Mouse (Mus musculus) heart, postnatal 25 days (tissue): ENCODE measurements around the gene Slc22a20. TPM values are rescaled to one million over a fixed set of nuclear protein-coding genes. Genes with fewer than 3 reads are reported as not detected.

Source experiments
- DNase-seq: peaks from one replicate; pipeline ENCODE4 v3.0.0; 2022; ENCODE audit warnings: low spot score
- intact Hi-C: fragments of 180-260 bp; cut with DNase I; formaldehyde crosslinking; loops from one replicate; pipeline ENCODE4 v1.15.1; 2025
- total RNA-seq, 2 experiments: library from RNA; stranded (reverse); gene quantifications; 2 replicates each; pipeline ENCODE4 v1.2.3; 2021

The Slc22a20 gene
- total RNA-seq = not detected

- no peak for DNase-seq
- intact Hi-C loops = no loop called here
Measured at GRCm38 (mm10) chr19:5986043-5986442, at the start of gene Slc22a20. Gene Slc22a20 (minus strand): TSS chr19:5986143.

GRCm38 (mm10) chr19:6030520-6031280 is 44.8 kb upstream of the Slc22a20 start:
- DNase-seq = no peak
- intact Hi-C loops = no loop called here

- intact Hi-C loops = no loop called here
Measured at GRCm38 (mm10) chr19:6029426-6029825, 43.5 kb upstream of the Slc22a20 start.

GRCm38 (mm10) chr19:6028991-6029390 is 43.0 kb upstream of the Slc22a20 start:
- intact Hi-C loops = no loop called here

More at GRCm38 (mm10) chr19:6029426-6029825, 43.5 kb upstream of the Slc22a20 start:
- DNase-seq = no peak

GRCm38 (mm10) chr19:6023930-6024329 is 38.0 kb upstream of the Slc22a20 start:
- DNase-seq = no peak
- intact Hi-C loops = no loop called here

More at GRCm38 (mm10) chr19:6028991-6029390, 43.0 kb upstream of the Slc22a20 start:
- no peak for DNase-seq

GRCm38 (mm10) chr19:6023059-6023458 is 37.1 kb upstream of the Slc22a20 start:
- no peak for DNase-seq
- intact Hi-C loops = no loop called here

GRCm38 (mm10) chr19:6020276-6020675 is 34.3 kb upstream of the Slc22a20 start:
- no peak for DNase-seq
- intact Hi-C loops = no loop called here

- DNase-seq = peak; percentile 55
- intact Hi-C loops = loop anchor here (2.0 to 5.0 kb wide), 2 partner anchors 26 to 96 kb away; partner anchors contain the start of gene Cdc42ep2
Measured at GRCm38 (mm10) chr19:6018142-6019089, 32.5 kb upstream of the Slc22a20 start.

- intact Hi-C loops = loop anchor here (1.0 to 5.0 kb wide), 2 partner anchors 51 to 94 kb away; partner anchors contain the start of gene Cdc42ep2
- DNase-seq = no peak
Measured at GRCm38 (mm10) chr19:6016532-6016931, 30.6 kb upstream of the Slc22a20 start.

- intact Hi-C loops = loop anchor here (1.0 to 5.0 kb wide), 2 partner anchors 50 to 93 kb away; partner anchors contain the start of gene Cdc42ep2
- DNase-seq = peak; percentile 57
Measured at GRCm38 (mm10) chr19:6015511-6016315, 29.8 kb upstream of the Slc22a20 start, which contains the start of gene Capn1. Gene Capn1 (minus strand): TSS chr19:6015897.

GRCm38 (mm10) chr19:6014991-6015510 is 29.1 kb upstream of the Slc22a20 start:
- intact Hi-C loops = loop anchor here (5.0 kb wide), 1 partner anchor 93 kb away; the partner anchor contains the start of gene Cdc42ep2
- peak; percentile 27 for DNase-seq

- intact Hi-C loops = no loop called here
- DNase-seq = no peak
Measured at GRCm38 (mm10) chr19:6013691-6014090, 27.7 kb upstream of the Slc22a20 start.

GRCm38 (mm10) chr19:6009137-6009536 is 23.2 kb upstream of the Slc22a20 start:
- DNase-seq = no peak
- intact Hi-C loops = no loop called here

GRCm38 (mm10) chr19:6007013-6007412 is 21.1 kb upstream of the Slc22a20 start:
- DNase-seq = no peak
- intact Hi-C loops = no loop called here

GRCm38 (mm10) chr19:6005541-6005940 is 19.6 kb upstream of the Slc22a20 start:
- DNase-seq = no peak
- intact Hi-C loops = no loop called here

GRCm38 (mm10) chr19:5999969-6000368 is 14.0 kb upstream of the Slc22a20 start:
- DNase-seq = no peak
- intact Hi-C loops = no loop called here

- no peak for DNase-seq
- intact Hi-C loops = no loop called here
Measured at GRCm38 (mm10) chr19:5998180-5998579, 12.2 kb upstream of the Slc22a20 start.

GRCm38 (mm10) chr19:5994711-5995110 is 8.8 kb upstream of the Slc22a20 start:
- intact Hi-C loops = no loop called here

GRCm38 (mm10) chr19:5992012-5992411 is 6.1 kb upstream of the Slc22a20 start:
- intact Hi-C loops = no loop called here
- DNase-seq = no peak

More at GRCm38 (mm10) chr19:5994711-5995110, 8.8 kb upstream of the Slc22a20 start:
- no peak for DNase-seq
